Mouse (Mus musculus): ENCODE measurements around the gene Dph1. TPM values are rescaled to one million over a fixed set of nuclear protein-coding genes. Genes with fewer than 3 reads are reported as not detected.

The Dph1 gene
- polyA plus RNA-seq, 1 experiment from 2014 or later = 26.3 TPM

- H3K27me3 ChIP-seq (ENCODE audit: insufficient read depth, low read length) = no peaks in the 10 kb centered on the region
- peak overlapping the region; percentile 71 for H3K27ac ChIP-seq
- peaks cover 14% of the 10 kb centered on the region; the same call in 1 of the 2 replicates for H3K4me1 ChIP-seq (replicated peaks; ENCODE audit: insufficient read depth, low read length)
- WGBS = 81% methylated on average over 14 of the region's 14 CpGs
- no peak overlapping the region for H3K4me2 ChIP-seq (ENCODE audit: low read length)
- H3K4me3 ChIP-seq (replicated peaks; ENCODE audit: low read depth, low read length) = no peak overlapping the region
- H3K9me3 ChIP-seq (replicated peaks; ENCODE audit: low read length) = no peaks in the 10 kb centered on the region
- TF ChIP-seq CTCF (IDR thresholded peaks at IDR 0.05; ENCODE audit: low read depth) = no peak
- H3K36me3 ChIP-seq (ENCODE audit: insufficient read depth, low read length) = peaks cover 14% of the 10 kb centered on the region; the same call in 1 of the 2 replicates
- ATAC-seq (replicated peaks; ENCODE audit: low FRiP score, low read depth) = peak; percentile 38; the same call in 1 of the 2 replicates
- no peak for DNase-seq (ENCODE audit: low spot score)
- H3K9ac ChIP-seq (ENCODE audit: low read depth, low read length) = no peak overlapping the region
Observed at GRCm38 (mm10) chr11:75158432-75158831, 32.6 kb downstream of the Dph1 start.

- peak; percentile 7; the same call in 1 of the 2 replicates for ATAC-seq (replicated peaks; ENCODE audit: low FRiP score, low read depth)
- peaks cover 17% of the 10 kb centered on the region; the same call in 1 of the 2 replicates for H3K4me1 ChIP-seq (replicated peaks; ENCODE audit: insufficient read depth, low read length)
Observed at GRCm38 (mm10) chr11:75157901-75158300, 33.1 kb downstream of the Dph1 start.

GRCm38 (mm10) chr11:75157037-75157436 is 34.0 kb downstream of the Dph1 start:
- no peak for DNase-seq (ENCODE audit: low spot score)
- no peak overlapping the region for H3K9ac ChIP-seq (ENCODE audit: low read depth, low read length)
- peaks cover 15% of the 10 kb centered on the region; the same call in 1 of the 2 replicates for H3K4me1 ChIP-seq (replicated peaks; ENCODE audit: insufficient read depth, low read length)

More at GRCm38 (mm10) chr11:75157901-75158300, 33.1 kb downstream of the Dph1 start:
- Histone ChIP-seq H3K4me3 (replicated peaks; ENCODE audit: low read depth, low read length) (no peak overlapping the region), H3K27me3 (ENCODE audit: insufficient read depth, low read length) (no peaks in the 10 kb centered on the region), H3K4me2 (ENCODE audit: low read length) (no peak overlapping the region), H3K36me3 (ENCODE audit: insufficient read depth, low read length) (peaks cover 8% of the 10 kb centered on the region; the same call in 1 of the 2 replicates), H3K9ac (ENCODE audit: low read depth, low read length) (no peak overlapping the region), H3K9me3 (replicated peaks; ENCODE audit: low read length) (no peaks in the 10 kb centered on the region), H3K27ac (peak overlapping the region; percentile 71)
- DNase-seq (ENCODE audit: low spot score) = no peak
- WGBS = 35% methylated on average over 2 of the region's 2 CpGs
- TF ChIP-seq CTCF (IDR thresholded peaks at IDR 0.05; ENCODE audit: low read depth) = no peak

GRCm38 (mm10) chr11:75156416-75156815 is 34.6 kb downstream of the Dph1 start:
- ATAC-seq (replicated peaks; ENCODE audit: low FRiP score, low read depth) (no peak), DNase-seq (ENCODE audit: low spot score) (no peak)
- no peaks in the 10 kb centered on the region for H3K27me3 ChIP-seq (ENCODE audit: insufficient read depth, low read length)
- H3K4me1 ChIP-seq (replicated peaks; ENCODE audit: insufficient read depth, low read length) = peaks cover 13% of the 10 kb centered on the region; the same call in 1 of the 2 replicates
- TF ChIP-seq CTCF (IDR thresholded peaks at IDR 0.05; ENCODE audit: low read depth) = no peak
- no peak overlapping the region for H3K9ac ChIP-seq (ENCODE audit: low read depth, low read length)
- H3K36me3 ChIP-seq (ENCODE audit: insufficient read depth, low read length) = 0 out of 2 replicates have a peak, but pooled peaks cover 3% of the 10 kb centered on the region
- WGBS = 60% methylated on average over 5 of the region's 5 CpGs
- H3K4me3 ChIP-seq (replicated peaks; ENCODE audit: low read depth, low read length) = no peak overlapping the region
- no peak overlapping the region for H3K4me2 ChIP-seq (ENCODE audit: low read length)
- H3K27ac ChIP-seq = peak overlapping the region; percentile 71
- no peaks in the 10 kb centered on the region for H3K9me3 ChIP-seq (replicated peaks; ENCODE audit: low read length)

More at GRCm38 (mm10) chr11:75157037-75157436, 34.0 kb downstream of the Dph1 start:
- Histone ChIP-seq H3K9me3 (replicated peaks; ENCODE audit: low read length) (no peaks in the 10 kb centered on the region), H3K4me3 (replicated peaks; ENCODE audit: low read depth, low read length) (no peak overlapping the region), H3K27me3 (ENCODE audit: insufficient read depth, low read length) (no peaks in the 10 kb centered on the region), H3K4me2 (ENCODE audit: low read length) (no peak overlapping the region), H3K27ac (peak overlapping the region; percentile 71), H3K36me3 (ENCODE audit: insufficient read depth, low read length) (0 out of 2 replicates have a peak, but pooled peaks cover 3% of the 10 kb centered on the region)
- TF ChIP-seq CTCF (IDR thresholded peaks at IDR 0.05; ENCODE audit: low read depth) = no peak
- 43% methylated on average over 4 of the region's 4 CpGs for WGBS
- no peak for ATAC-seq (replicated peaks; ENCODE audit: low FRiP score, low read depth)

GRCm38 (mm10) chr11:75155985-75156384 is 35.1 kb downstream of the Dph1 start:
- 52% methylated on average over 6 of the region's 6 CpGs for WGBS
- H3K9ac ChIP-seq (ENCODE audit: low read depth, low read length) = no peak overlapping the region
- DNase-seq (ENCODE audit: low spot score) = no peak
- peak overlapping the region; percentile 54 for H3K27ac ChIP-seq
- ATAC-seq (replicated peaks; ENCODE audit: low FRiP score, low read depth) = no peak
- no peak overlapping the region for H3K4me2 ChIP-seq (ENCODE audit: low read length)
- H3K4me1 ChIP-seq (replicated peaks; ENCODE audit: insufficient read depth, low read length) = peaks cover 13% of the 10 kb centered on the region; the same call in 1 of the 2 replicates
- TF ChIP-seq CTCF (IDR thresholded peaks at IDR 0.05; ENCODE audit: low read depth) = no peak
- H3K4me3 ChIP-seq (replicated peaks; ENCODE audit: low read depth, low read length) = no peak overlapping the region
- H3K36me3 ChIP-seq (ENCODE audit: insufficient read depth, low read length) = 0 out of 2 replicates have a peak, but pooled peaks cover 4% of the 10 kb centered on the region
- no peaks in the 10 kb centered on the region for H3K27me3 ChIP-seq (ENCODE audit: insufficient read depth, low read length)
- H3K9me3 ChIP-seq (replicated peaks; ENCODE audit: low read length) = no peaks in the 10 kb centered on the region

- no peaks in the 10 kb centered on the region for H3K27me3 ChIP-seq (ENCODE audit: insufficient read depth, low read length)
- H3K9ac ChIP-seq (ENCODE audit: low read depth, low read length) = no peak overlapping the region
- H3K36me3 ChIP-seq (ENCODE audit: insufficient read depth, low read length) = peaks cover 10% of the 10 kb centered on the region; the same call in 1 of the 2 replicates
- no peak overlapping the region for H3K27ac ChIP-seq
- no peak for ATAC-seq (replicated peaks; ENCODE audit: low FRiP score, low read depth)
- TF ChIP-seq CTCF (IDR thresholded peaks at IDR 0.05; ENCODE audit: low read depth) = peak; percentile 45; the same call in 1 of the 2 replicates
- DNase-seq (ENCODE audit: low spot score) = no peak
- WGBS = 67% methylated on average over 6 of the region's 6 CpGs
- no peak overlapping the region for H3K4me3 ChIP-seq (replicated peaks; ENCODE audit: low read depth, low read length)
- peaks cover 13% of the 10 kb centered on the region; the same call in 1 of the 2 replicates for H3K4me1 ChIP-seq (replicated peaks; ENCODE audit: insufficient read depth, low read length)
- H3K4me2 ChIP-seq (ENCODE audit: low read length) = no peak overlapping the region
- no peaks in the 10 kb centered on the region for H3K9me3 ChIP-seq (replicated peaks; ENCODE audit: low read length)
Observed at GRCm38 (mm10) chr11:75154053-75154585, 36.9 kb downstream of the Dph1 start.

Measured in kidney, postnatal 0 days (tissue).